Mouse (Mus musculus) heart, adult 2 months (tissue): ENCODE results near the gene Tma7.

Experiments
- CTCF ChIP-seq: fragments of 200-600 bp; IDR thresholded peaks from 2 replicates; pipeline ENCODE4 v1.8.1; 2022; ENCODE audit warnings: antibody characterized with exemption, mild to moderate bottlenecking, moderate library complexity
- POLR2A ChIP-seq: fragments of 200-500 bp; IDR thresholded peaks from 2 replicates; pipeline ENCODE4 v1.6.1; 2011; ENCODE audit warnings: mild to moderate bottlenecking, low read depth, low read length, control low read depth; ENCODE audit not compliant: insufficient read depth

- TF ChIP-seq CTCF: no peak
- peak; percentile 79 for TF ChIP-seq POLR2A
Observed at GRCm38 (mm10) chr9:109054712-109055111, 27.7 kb downstream of the Tma7 start.
